Mouse (Mus musculus) stomach, embryonic 15.5 days (tissue): ENCODE data around the gene Camkk1. TPM values are rescaled to one million over a fixed set of nuclear protein-coding genes. Genes with fewer than 3 reads are reported as not detected.

Experiments
- polyA plus RNA-seq: library from polyadenylated mRNA; unstranded; fragments of >200 nt; fragmentation: Nextera tagmentation; extraction: Ambion mirVana; gene quantifications from 2 replicates; pipeline ENCODE4 v1.2.1, GENCODE M21; 2015

The Camkk1 gene
- polyA plus RNA-seq, 1 experiment from 2014 or later = 10.6 TPM

Other genes with a start within 250 kb of the Camkk1 start
- gene Cyb5d2, start 222.9 kb upstream of the Camkk1 start, polyA plus RNA-seq = 5.3 and 6.0 TPM in 2 replicates
- gene Zzef1, start 222.8 kb upstream of the Camkk1 start, polyA plus RNA-seq = 9.8 and 10.3 TPM in 2 replicates
- gene Atp2a3, start 57.8 kb upstream of the Camkk1 start, polyA plus RNA-seq = 18.9 and 20.6 TPM in 2 replicates
- 33.7 and 52.1 TPM in 2 replicates for gene P2rx1, start 19.9 kb upstream of the Camkk1 start, polyA plus RNA-seq
- gene Ncbp3, start 28.8 kb downstream of the Camkk1 start, polyA plus RNA-seq = 10.4 and 12.0 TPM in 2 replicates
- gene Itgae, start 71.6 kb downstream of the Camkk1 start, polyA plus RNA-seq = 0.33 and 0.57 TPM in 2 replicates
- 14.4 and 14.6 TPM in 2 replicates for gene Haspin, start 119.3 kb downstream of the Camkk1 start, polyA plus RNA-seq
- 0.14 and 0.30 TPM in 2 replicates for gene P2rx5, start 141.4 kb downstream of the Camkk1 start, polyA plus RNA-seq
- gene Emc6, start 158.0 kb downstream of the Camkk1 start, polyA plus RNA-seq = 111 and 117 TPM in 2 replicates
- 208 and 211 TPM in 2 replicates for gene Tax1bp3, start 158.1 kb downstream of the Camkk1 start, polyA plus RNA-seq
- gene Ctns, start 180.0 kb downstream of the Camkk1 start, polyA plus RNA-seq = 17.0 and 18.2 TPM in 2 replicates
- gene Shpk, start 180.5 kb downstream of the Camkk1 start, polyA plus RNA-seq = 2.8 and 3.6 TPM in 2 replicates
- gene Trpv1, start 215.3 kb downstream of the Camkk1 start, polyA plus RNA-seq = 0.08 TPM in 1 of 2 replicates, not detected in the other
- 0.12 and 0.22 TPM in 2 replicates for gene Trpv3, start 248.4 kb downstream of the Camkk1 start, polyA plus RNA-seq